Mouse (Mus musculus) liver, adult 2 months (tissue): ENCODE data around the gene Prima1.

Source experiments
- CTCF ChIP-seq: fragments of 200-500 bp; IDR thresholded peaks from 2 replicates; pipeline ENCODE4 v1.5.1; 2011; ENCODE audit warnings: low read depth, low read length, control low read depth
- POLR2A ChIP-seq: fragments of 200-500 bp; IDR thresholded peaks from 2 replicates; pipeline ENCODE4 v1.6.1; 2011; ENCODE audit warnings: low read length, control low read depth; ENCODE audit not compliant: insufficient read depth; ENCODE audit errors: extremely low read depth

DNA sequence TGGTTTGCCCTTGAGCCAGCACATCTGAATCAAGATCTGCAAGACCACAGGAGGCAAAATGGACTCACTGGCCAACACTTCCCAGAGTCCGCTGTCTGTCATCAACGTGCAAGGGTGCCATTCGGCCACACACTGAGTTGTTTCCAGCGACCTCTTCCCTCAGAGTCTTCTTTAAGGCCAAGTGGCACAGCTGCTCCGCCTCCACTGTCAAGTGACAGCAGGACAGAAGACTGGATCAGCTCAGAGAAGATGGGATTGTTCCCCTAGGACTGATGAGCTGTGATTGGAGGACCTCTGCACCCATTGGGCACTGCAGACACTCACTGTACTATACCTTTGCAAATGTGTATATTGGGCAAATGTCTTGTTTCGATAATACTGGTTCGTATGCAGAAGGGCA lies 54.9 kb downstream of the Prima1 start:
- TF ChIP-seq CTCF = no peak
- no peak for TF ChIP-seq POLR2A
